Mouse (Mus musculus) gastrocnemius, postnatal 10 days (tissue): ENCODE data around the gene Gm45844. TPM values are rescaled to one million over a fixed set of nuclear protein-coding genes. Genes with fewer than 3 reads are reported as not detected.
A peak's percentile ranks its signal among the peaks of the same experiment; 100 is the strongest.
"Not testable (repeated sequence)": the region's sequence is repeated elsewhere in the genome, so short reads cannot be mapped to it uniquely, and the experiment has no call there.

Source experiments
- DNase-seq: peaks from one replicate; pipeline ENCODE4 v3.0.0; 2021; ENCODE audit warnings: mixed read lengths
- long read RNA-seq, 2 experiments: library from polyadenylated mRNA; stranded (forward); transcript quantifications; one replicate each; pipeline ENCODE4 v2.0.0; 2021
- microRNA-seq, 2 experiments: library from miRNA; unstranded; fragments of <30 nt; microRNA quantifications; one replicate each; pipeline ENCODE4 v1.2.0; 2021
- total RNA-seq, 2 experiments: library from RNA; stranded (reverse); gene quantifications; 2 replicates each; pipeline ENCODE4 v1.2.3; 2021

Gm45844 gene
- 1 to 10 TPM in 1 of 2 experiments, under 1 TPM in 1; 0.31 to 2.1 TPM for total RNA-seq
- long read RNA-seq, experiment 1, partial matches to known transcripts = 0 of 1 reads
- long read RNA-seq, experiment 1, other reads (novel, unspliced or antisense) = 1 of 1 reads
- long read RNA-seq, experiment 2 = 0 reads

- DNase-seq = peak; percentile 86
Measured at GRCm38 (mm10) chr7:7277966-7278567, at the start of gene Gm45844. Gene Gm45844, minus strand, starts transcription at chr7:7278289.

DNA sequence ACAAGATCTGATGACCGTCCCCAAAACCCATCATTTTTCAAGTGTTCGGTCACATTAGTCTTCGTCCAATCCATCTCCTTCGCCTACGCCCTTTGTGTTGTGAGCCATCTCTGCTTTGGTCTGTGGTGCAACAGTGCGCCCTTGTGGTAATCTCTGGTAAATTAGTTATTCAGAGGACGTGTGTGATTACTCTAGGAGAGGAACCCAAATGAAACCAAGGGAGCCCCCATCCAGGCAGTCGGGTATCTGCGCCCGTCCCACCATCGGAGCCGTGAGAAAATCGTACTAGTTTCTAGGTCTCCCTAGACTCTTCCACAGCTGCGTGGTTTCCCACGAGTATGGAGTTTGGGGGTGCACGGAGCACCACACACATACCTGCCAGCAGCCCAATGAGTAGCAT lies 17.5 kb upstream of the Gm45844 start:
- peak; percentile 36 for DNase-seq

DNA sequence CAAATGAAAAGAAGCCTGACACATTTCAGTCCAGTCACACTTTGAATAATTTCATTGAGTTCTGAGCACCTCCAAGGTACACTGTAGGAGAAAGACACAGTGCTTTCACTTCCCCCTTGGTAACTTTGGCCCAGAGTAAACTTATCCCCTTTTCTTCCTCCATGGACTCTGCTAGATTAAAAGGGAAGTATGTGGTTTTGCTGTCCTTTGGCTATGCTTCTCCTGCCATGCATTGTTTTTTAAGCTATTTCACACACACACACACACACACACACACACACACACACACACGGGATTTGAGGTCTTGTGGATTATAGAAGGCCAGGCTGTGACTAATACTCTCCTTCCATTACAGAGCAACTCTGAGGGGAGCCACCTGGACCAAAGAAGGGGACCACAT lies 3.3 kb upstream of the Gm45844 start:
- DNase-seq = no peak

DNA sequence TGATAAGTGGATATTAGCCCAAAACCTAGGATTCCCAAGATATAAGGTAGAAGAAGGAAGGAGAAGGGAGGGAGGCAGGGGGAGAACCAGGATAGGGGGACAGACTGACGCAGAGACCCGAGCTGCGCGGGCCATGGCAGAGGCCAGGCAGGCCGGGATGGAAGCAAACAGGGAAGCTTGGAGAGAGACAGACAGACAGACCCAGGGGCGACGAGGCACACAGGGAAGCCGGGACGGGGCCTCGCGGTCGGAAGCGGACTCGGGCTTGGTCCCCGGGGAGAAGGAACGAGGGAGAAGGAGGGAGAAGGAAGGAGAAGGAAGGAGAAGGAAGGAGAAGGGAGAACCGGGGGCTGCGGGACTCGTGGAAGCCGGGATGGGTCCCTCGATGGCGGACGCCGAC lies 533 bp downstream of the Gm45844 start:
- DNase-seq = not testable (repeated sequence)

GRCm38 (mm10) chr7:7247228-7247627 lies 30.9 kb downstream of the Gm45844 start, which contains the start of gene Vmn2r29:
Gene Vmn2r29, minus strand, starts transcription at chr7:7247328.
- not testable (repeated sequence) for DNase-seq

DNA sequence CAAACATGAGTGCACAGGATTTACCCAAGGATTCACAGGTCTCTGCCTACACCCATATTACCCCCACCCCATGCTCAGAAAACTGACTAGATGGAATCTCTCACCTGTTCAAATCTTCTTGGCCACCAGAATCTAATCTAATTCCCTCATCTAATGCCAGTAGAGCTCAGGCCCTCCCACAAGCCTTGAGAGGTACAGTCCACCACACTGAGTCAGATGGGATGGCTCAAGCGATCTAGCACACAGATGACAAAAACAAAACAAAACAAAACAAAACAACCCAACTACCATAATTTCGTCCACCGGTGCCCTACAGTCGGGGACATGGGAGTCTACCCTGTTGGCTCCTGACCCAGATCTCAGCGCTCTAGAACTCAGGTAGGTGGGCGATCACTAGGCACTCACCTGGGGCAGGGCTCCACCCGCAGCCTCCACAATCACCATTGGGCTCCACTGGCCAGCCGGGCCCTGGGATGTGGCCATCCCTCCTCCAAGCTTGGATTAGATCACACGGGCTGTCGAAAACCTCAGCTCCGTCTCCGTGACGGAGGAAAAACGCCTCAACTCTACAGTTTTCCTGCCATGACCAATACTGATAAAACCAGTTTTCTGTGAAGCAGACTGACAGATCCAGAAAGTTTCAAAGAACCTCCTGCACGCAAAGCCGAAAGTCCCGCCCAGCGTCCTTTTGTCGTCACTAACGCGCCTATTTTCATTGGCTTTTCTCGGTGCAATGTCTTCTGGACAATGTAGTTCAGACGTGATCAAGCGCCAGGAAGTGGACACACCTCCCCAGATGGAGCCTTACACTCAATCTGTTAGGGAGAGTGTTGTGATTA lies 68.6 kb downstream of the Gm45844 start, which contains the start of gene Zfp772:
Gene Zfp772 (minus strand): TSS at position 686 of the 839 bp plus-strand sequence.
- DNase-seq = not testable (repeated sequence)

- DNase-seq = peak; percentile 60
Measured at GRCm38 (mm10) chr7:7188191-7188942, 89.7 kb downstream of the Gm45844 start.

DNA sequence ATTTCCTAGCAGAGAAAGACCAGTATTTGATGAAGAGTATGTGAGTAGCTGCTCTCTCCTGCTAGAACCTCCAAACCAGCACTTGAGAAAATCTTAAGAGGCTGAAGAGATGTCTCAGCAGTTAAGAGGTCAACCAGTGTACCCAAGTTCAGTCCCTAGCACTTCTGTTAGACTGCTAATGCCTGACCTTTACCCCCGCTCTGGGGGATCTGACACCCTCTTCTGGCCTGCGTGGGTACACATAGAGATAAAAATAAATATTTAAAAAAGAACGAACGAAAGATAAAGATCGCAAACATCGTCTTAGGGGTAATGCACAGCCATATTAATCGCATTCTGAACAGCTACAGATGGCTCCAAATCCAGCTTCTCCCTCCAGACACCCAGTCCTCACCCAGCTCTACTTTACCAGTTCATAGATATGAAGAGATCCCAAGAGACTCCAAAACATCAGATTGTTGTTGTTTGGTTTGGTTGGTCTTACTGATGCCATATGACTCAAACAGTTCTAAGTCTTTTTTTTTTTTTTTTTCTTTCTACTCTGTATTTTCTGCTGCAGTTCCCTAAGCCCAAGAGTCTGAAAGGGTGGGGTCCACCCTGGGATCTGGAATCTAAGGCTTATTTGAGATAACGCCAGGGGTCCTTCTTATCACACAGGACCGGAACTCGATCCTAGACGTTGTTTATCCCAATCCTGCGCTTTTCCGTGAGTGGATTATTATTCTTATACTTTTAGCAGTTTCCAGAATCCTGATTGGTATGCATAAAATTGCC lies 90.5 kb downstream of the Gm45844 start:
- DNase-seq = no peak

DNA sequence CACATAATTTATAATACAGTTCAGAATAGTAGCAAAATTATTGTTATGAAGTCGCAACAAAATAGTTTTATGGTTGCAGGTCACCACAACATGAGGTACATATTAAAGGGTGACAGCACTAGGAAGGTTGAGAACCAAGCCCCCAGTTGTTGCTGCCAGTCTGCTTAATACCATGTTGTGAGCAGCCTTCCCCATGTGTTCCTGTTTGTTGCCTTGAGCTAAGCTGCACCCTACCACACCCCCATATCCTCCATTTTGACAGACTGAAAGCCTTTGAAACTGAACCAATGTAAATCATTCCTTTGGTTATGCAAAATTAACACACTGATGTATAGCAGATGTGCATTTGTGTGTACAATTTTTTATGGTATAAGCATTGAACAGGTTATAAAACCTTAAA lies 92.2 kb downstream of the Gm45844 start:
- DNase-seq = no peak

- peak; percentile 11 for DNase-seq
Measured at GRCm38 (mm10) chr7:7171227-7172147, 106.6 kb downstream of the Gm45844 start, which contains the start of gene Zfp418. Gene Zfp418, plus strand, starts transcription at chr7:7171330.

Small RNA genes lying within 50 kb of the gene (microRNA-seq; reads per million reads assigned to microRNA genes)
- 0 to 1.8 reads per million in 2 experiments for gene Mir5620

Other genes with a start within 250 kb of the Gm45844 start
- 1 to 10 TPM; 2.7 to 3.2 TPM for gene Zfp954, start 156.8 kb downstream of the Gm45844 start, total RNA-seq
- under 1 TPM; 0.16 to 0.21 TPM for gene Zfp773, start 141.5 kb downstream of the Gm45844 start, total RNA-seq
- gene Zfp418, start 107.0 kb downstream of the Gm45844 start, total RNA-seq = 1 to 10 TPM; 1.1 to 1.6 TPM
- 1 to 10 TPM; 1.9 to 2.5 TPM for gene Zfp772, start 68.3 kb downstream of the Gm45844 start, total RNA-seq
- under 1 TPM in 1 of 2 experiments, not detected in 1; 0.23 TPM for gene Vmn2r29, start 31.0 kb downstream of the Gm45844 start, total RNA-seq
- gene Clcn4, start 22.6 kb upstream of the Gm45844 start, total RNA-seq = 10 to 100 TPM; 23.4 to 26.8 TPM
- gene Vmn2r30, start 59.3 kb upstream of the Gm45844 start, total RNA-seq = not detected
- not detected for gene Gm45783, start 96.3 kb upstream of the Gm45844 start, total RNA-seq
- not detected for gene Vmn2r31, start 121.4 kb upstream of the Gm45844 start, total RNA-seq
- gene Vmn2r32, start 201.7 kb upstream of the Gm45844 start, total RNA-seq = not detected